Comparison of ENCODE assay signal across 8 mouse cellular contexts in the genomic region with DNA sequence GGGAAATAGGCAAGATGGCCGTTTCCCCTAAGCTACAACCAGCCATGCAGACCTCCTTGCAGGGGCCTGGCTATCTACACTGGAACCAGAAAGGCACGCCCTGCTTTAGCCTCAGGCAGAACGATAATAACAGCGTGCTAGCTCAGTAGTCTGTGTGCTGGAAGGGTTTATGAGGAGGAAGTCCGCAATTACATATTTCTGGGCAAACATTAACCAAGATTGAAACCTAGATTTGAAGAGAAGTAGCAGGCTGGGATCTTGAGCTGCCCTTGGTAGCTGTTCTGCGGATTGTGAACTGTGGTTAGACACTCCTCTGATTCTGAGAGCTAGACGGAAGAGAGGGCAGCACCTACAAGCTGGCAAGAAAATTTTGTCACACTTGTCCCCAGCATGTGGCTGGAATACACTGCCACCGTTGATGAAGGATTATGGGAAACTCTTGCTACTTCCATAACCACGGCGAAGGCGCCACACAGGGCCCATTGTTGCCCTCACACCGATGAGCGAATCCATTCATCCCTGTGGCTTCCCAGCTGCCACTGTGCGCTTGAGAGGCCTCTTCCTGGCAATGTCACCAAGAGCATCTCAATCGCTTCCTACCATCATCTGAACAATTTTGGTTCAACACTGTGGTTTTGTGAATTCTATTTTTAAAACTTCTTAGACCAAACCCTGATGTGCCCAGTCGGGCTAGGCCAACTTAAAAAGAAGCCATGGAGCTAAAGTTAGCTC. TPM values are rescaled to one million over a fixed set of nuclear protein-coding genes. Genes with fewer than 3 reads are reported as not detected.
DNase-seq lines count a peak whose midpoint lies in the region; ATAC-seq and TF ChIP-seq lines count a peak whose summit lies in the region.

No protein-coding gene starts in this region.

- peak; percentile 87 for ATAC-seq in lung, embryonic 16.5 days (ENCODE audit: low read depth)
- ATAC-seq in midbrain, embryonic 13.5 days, result no peak

- no peaks in the 10 kb centered on the region for H3K9me3 ChIP-seq in lung, embryonic 16.5 days (ENCODE audit: control insufficient read depth, low read length)
- 0 out of 2 replicates have a peak, but pooled peaks cover 5% of the 10 kb centered on the region for H3K9me3 ChIP-seq in midbrain, embryonic 13.5 days

- H3K36me3 ChIP-seq in kidney, adult 2 months (ENCODE audit: control insufficient read depth, insufficient read depth, low read length), result no peaks in the 10 kb centered on the region
- no peaks in the 10 kb centered on the region for H3K36me3 ChIP-seq in lung, embryonic 16.5 days (ENCODE audit: control insufficient read depth, insufficient read depth, low read length)
- no peaks in the 10 kb centered on the region for H3K36me3 ChIP-seq in midbrain, embryonic 13.5 days

- TF ChIP-seq CTCF in cerebellum, adult 2 months (IDR thresholded peaks at IDR 0.05; ENCODE audit: borderline replicate concordance, insufficient read depth, low read depth, low read length), result no peak
- TF ChIP-seq CTCF in kidney, adult 2 months (conservative IDR thresholded peaks at IDR 0.05; ENCODE audit: insufficient read depth, insufficient read length, low read depth, low read length), result no peak

- no peaks in the 10 kb centered on the region for H3K4me1 ChIP-seq in cerebellum, adult 2 months (ENCODE audit: control insufficient read depth, insufficient read depth, low read length)
- peaks cover 9% of the 10 kb centered on the region for H3K4me1 ChIP-seq in kidney, adult 2 months (ENCODE audit: control insufficient read depth, insufficient read depth, low read length)
- H3K4me1 ChIP-seq in lung, embryonic 16.5 days (replicated peaks; ENCODE audit: control insufficient read depth, insufficient read depth, low read length), result peaks cover 9% of the 10 kb centered on the region
- H3K4me1 ChIP-seq in midbrain, embryonic 13.5 days (replicated peaks), result no peaks in the 10 kb centered on the region

- H3K27me3 ChIP-seq in cerebellum, adult 2 months (ENCODE audit: control insufficient read depth, insufficient read depth, low read length), result no peaks in the 10 kb centered on the region
- no peaks in the 10 kb centered on the region for H3K27me3 ChIP-seq in kidney, adult 2 months (replicated peaks; ENCODE audit: control insufficient read depth, insufficient read depth, low read length)
- H3K27me3 ChIP-seq in lung, embryonic 16.5 days (ENCODE audit: control insufficient read depth, insufficient read depth, low read depth, low read length), result no peaks in the 10 kb centered on the region
- no peaks in the 10 kb centered on the region for H3K27me3 ChIP-seq in midbrain, embryonic 13.5 days

- 0 out of 2 replicates have a peak overlapping the region, but pooled peaks have one; percentile 20 for H3K27ac ChIP-seq in cerebellum, adult 2 months (ENCODE audit: insufficient read depth, low read length)
- H3K27ac ChIP-seq in kidney, adult 2 months (ENCODE audit: insufficient read depth, low read depth, low read length), result peak overlapping the region; percentile 76
- peak overlapping the region; percentile 88 for H3K27ac ChIP-seq in lung, embryonic 16.5 days (ENCODE audit: low read length)
- H3K27ac ChIP-seq in midbrain, embryonic 13.5 days, result no peak overlapping the region

- DNase-seq in cerebellum, adult 2 months, result no peak
- no peak for DNase-seq in cerebellum, adult 11-12 months
- DNase-seq in MEL-GATA-1-ER (ENCODE audit: extremely low read depth, low read depth), result peak; percentile 92
- DNase-seq in kidney, adult 2 months, result peak; percentile 75
- no peak for DNase-seq in gastrocnemius, postnatal 25 days
- no peak for DNase-seq in thymus, postnatal 0 days (ENCODE audit: low spot score)

- 66% methylated on average over 16 of the region's 16 CpGs for WGBS in cerebellum, adult 2 months
- 60% methylated on average over 16 of the region's 16 CpGs for WGBS in kidney, adult 2 months
- WGBS in lung, embryonic 16.5 days, result 62% methylated on average over 16 of the region's 16 CpGs
- WGBS in midbrain, embryonic 13.5 days, result 87% methylated on average over 16 of the region's 16 CpGs

- H3K4me3 ChIP-seq in cerebellum, adult 2 months (replicated peaks; ENCODE audit: insufficient read depth, low read depth, low read length), result no peak overlapping the region
- no peak overlapping the region for H3K4me3 ChIP-seq in kidney, adult 2 months (ENCODE audit: insufficient read depth, low read depth, low read length)
- H3K4me3 ChIP-seq in lung, embryonic 16.5 days (ENCODE audit: low read length), result no peak overlapping the region
- H3K4me3 ChIP-seq in midbrain, embryonic 13.5 days (replicated peaks), result no peak overlapping the region

- H3K9ac ChIP-seq in lung, embryonic 16.5 days (ENCODE audit: low read length), result no peak overlapping the region
- no peak overlapping the region for H3K9ac ChIP-seq in midbrain, embryonic 13.5 days (replicated peaks)

- no peak overlapping the region for H3K4me2 ChIP-seq in lung, embryonic 16.5 days (ENCODE audit: low read depth, low read length)
- no peak overlapping the region for H3K4me2 ChIP-seq in midbrain, embryonic 13.5 days (replicated peaks)

- no peak for TF ChIP-seq POLR2A in cerebellum, adult 2 months (IDR thresholded peaks at IDR 0.05; ENCODE audit: borderline replicate concordance, insufficient read depth, low read length)
- no peak for TF ChIP-seq POLR2A in kidney, adult 2 months (IDR thresholded peaks at IDR 0.05; ENCODE audit: low read depth, low read length)

RNA-seq across cellular contexts. Expression of a gene that starts 23.9 kb away (rescaled TPM):
- 17.5 and 18.4 TPM in 2 replicates for polyA plus RNA-seq in cerebellum, adult 2 months (2012; rRNA removed)
- 9.3 and 10.8 TPM in 2 replicates for polyA plus RNA-seq in kidney, adult 2 months (2012; rRNA removed)
- polyA plus RNA-seq in lung, embryonic 16.5 days (2015; fragmentation: Nextera tagmentation; extraction: Ambion mirVana), result 6.0 and 8.0 TPM in 2 replicates
- 6.0 and 9.6 TPM in 2 replicates for polyA plus RNA-seq in midbrain, embryonic 13.5 days (2015; fragmentation: Nextera tagmentation; extraction: Ambion mirVana)
- under 1 TPM in 1 of 2 experiments, not detected in 1; 0.18 TPM for total RNA-seq in gastrocnemius, postnatal 25 days (2021)
- 6.0 and 6.1 TPM in 2 replicates for polyA plus RNA-seq in thymus, postnatal 0 days (2015; fragmentation: Nextera tagmentation; extraction: Ambion mirVana)

Comparison
In these comparisons a context has a peak if more than half of its experiments do, and no peak if none do; other contexts are left out.
1. DNase-seq: peak in MEL-GATA-1-ER (single experiment) and kidney, adult 2 months (single experiment); none in cerebellum, adult 2 months (0 of 2), cerebellum, adult 11-12 months (single experiment), gastrocnemius, postnatal 25 days (single experiment) and thymus, postnatal 0 days (single experiment).